Mouse (Mus musculus) spleen, adult 2 months (tissue): ENCODE data around the gene Pxmp4. TPM values are rescaled to one million over a fixed set of nuclear protein-coding genes. Genes with fewer than 3 reads are reported as not detected.

Source experiments
- DNase-seq, 2 experiments: peaks; one replicate each; pipeline versions ENCODE4 v3.0.0 to v3.0.0-alpha.2; 2012 to 2021; ENCODE audit warnings: low spot score in 2 of 2, low read depth in 1 of 2
- H3K27ac ChIP-seq: fragments of 200-500 bp; 2 replicates; pipeline ENCODE4 v1.5.1; 2012; ENCODE audit warnings: low read length, inconsistent platforms; ENCODE audit not compliant: insufficient read depth
- H3K27me3 ChIP-seq: fragments of 200-500 bp; 2 replicates; pipeline ENCODE4 v1.6.1; 2012; ENCODE audit warnings: mild to moderate bottlenecking, moderate library complexity, low read length, inconsistent platforms; ENCODE audit not compliant: control insufficient read depth, insufficient read depth
- H3K36me3 ChIP-seq: fragments of 200-500 bp; 2 replicates; pipeline ENCODE4 v1.6.1; 2012; ENCODE audit warnings: mild to moderate bottlenecking, low read length, inconsistent platforms; ENCODE audit not compliant: control insufficient read depth, insufficient read depth
- H3K4me1 ChIP-seq: fragments of 200-500 bp; 2 replicates; pipeline ENCODE4 v1.6.1; 2011; ENCODE audit warnings: inconsistent platforms; ENCODE audit not compliant: control insufficient read depth, insufficient read depth, insufficient read length
- H3K4me3 ChIP-seq: fragments of 200-500 bp; 2 replicates; pipeline ENCODE4 v1.5.1; 2011; ENCODE audit warnings: mild to moderate bottlenecking, inconsistent platforms; ENCODE audit not compliant: insufficient read depth, insufficient read length; ENCODE audit errors: extremely low read depth
- CTCF ChIP-seq: fragments of 200-500 bp; IDR thresholded peaks from 2 replicates; pipeline ENCODE4 v1.5.1; 2011; ENCODE audit warnings: mild to moderate bottlenecking, inconsistent platforms; ENCODE audit not compliant: insufficient read depth, insufficient read length, insufficient replicate concordance; ENCODE audit errors: extremely low read depth
- POLR2A ChIP-seq: fragments of 200-500 bp; IDR thresholded peaks from 2 replicates; pipeline ENCODE4 v1.6.1; 2011; ENCODE audit warnings: low read depth, low read length, inconsistent platforms
- WGBS: fragments of 180-500 bp; shearing (Covaris S2); methylation state at CpG from one replicate; pipeline ENCODE4 v1.1.7; 2018; 5-methylcytosine and 5-hydroxymethylcytosine counted together
- polyA plus RNA-seq: library from polyadenylated mRNA; depleted of rRNA; stranded (reverse); fragments of >200 nt; gene quantifications from 2 replicates; pipeline ENCODE4 v1.2.3, GENCODE M21; 2012

Pxmp4 gene
- polyA plus RNA-seq, 1 experiment = 14.6 TPM

DNA sequence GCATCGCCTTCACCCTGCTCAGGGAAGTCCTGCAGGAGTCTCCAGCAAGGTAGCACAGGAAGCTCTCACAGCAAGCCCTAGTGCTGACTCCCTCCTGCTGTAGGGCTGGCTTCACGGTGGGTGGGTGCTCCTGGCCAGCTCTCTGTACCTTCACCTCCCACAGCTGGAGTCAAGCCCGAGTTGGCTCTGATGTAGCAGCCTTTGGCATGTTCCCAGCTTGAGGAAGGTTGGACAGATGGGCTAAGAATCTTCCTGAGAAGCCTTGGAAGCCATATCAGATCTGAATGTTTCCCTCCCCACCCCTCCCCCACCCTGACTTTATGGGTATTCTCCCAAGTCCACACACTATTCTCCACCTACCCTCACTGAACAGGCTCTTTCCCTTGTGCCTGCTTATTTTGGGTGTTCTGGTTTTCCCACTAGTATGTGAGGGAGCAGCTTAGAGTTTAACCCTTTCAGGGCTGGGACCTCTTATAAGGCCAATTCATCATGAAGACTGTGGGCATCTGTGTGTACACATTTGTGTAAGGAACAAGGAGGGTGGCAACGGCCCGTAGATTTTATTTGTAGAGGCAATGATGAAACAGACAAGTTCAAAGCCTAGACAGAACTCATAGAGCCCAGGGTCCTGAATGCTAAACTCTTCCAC, 46.2 kb downstream of the Pxmp4 start:
- peaks cover 2% of the 10 kb centered on the region; the same call in 1 of the 2 replicates for H3K36me3 ChIP-seq
- DNase-seq = no peak

GRCm38 (mm10) chr2:154555235-154555634, 48.3 kb downstream of the Pxmp4 start:
- DNase-seq = no peak
- no peak overlapping the region for H3K27ac ChIP-seq
- no peaks in the 10 kb centered on the region for H3K36me3 ChIP-seq
- no peak overlapping the region for H3K4me3 ChIP-seq
- H3K27me3 ChIP-seq = no peaks in the 10 kb centered on the region
- TF ChIP-seq CTCF (no peak), POLR2A (no peak)
- peaks cover 16% of the 10 kb centered on the region for H3K4me1 ChIP-seq
- 94% methylated on average over 6 of the region's 6 CpGs for WGBS

More for the DNA sequence above, 46.2 kb downstream of the Pxmp4 start:
- Histone ChIP-seq H3K27me3 (no peaks in the 10 kb centered on the region), H3K4me3 (no peak overlapping the region), H3K27ac (no peak overlapping the region), H3K4me1 (peaks cover 12% of the 10 kb centered on the region)
- 72% methylated on average over 5 of the region's 5 CpGs for WGBS
- no peak for TF ChIP-seq CTCF

DNA sequence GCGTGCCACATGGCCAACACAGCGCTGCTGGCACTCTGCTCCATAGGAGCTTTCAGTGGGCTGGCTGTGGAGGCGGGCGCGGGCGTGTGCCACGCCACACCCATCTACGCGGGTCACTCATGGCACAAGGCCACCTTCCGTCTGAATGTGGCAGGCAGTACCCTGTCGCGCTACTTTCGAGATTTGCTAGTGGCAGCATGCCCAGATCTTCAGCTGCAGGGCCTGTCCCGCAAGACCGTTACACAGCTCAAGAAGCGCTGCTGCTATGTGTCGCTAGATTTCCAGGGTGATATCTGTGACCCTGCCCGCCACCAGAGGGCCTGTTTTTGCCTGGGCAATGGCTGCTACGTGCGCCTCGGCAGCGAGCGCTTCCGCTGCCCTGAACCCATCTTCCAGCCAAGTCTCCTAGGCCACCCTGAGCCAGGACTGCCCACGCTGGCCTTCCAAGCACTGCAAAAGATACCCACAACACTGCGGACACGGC, 51.0 kb downstream of the Pxmp4 start:
- WGBS = 23% methylated on average over 27 of the region's 27 CpGs
- H3K4me3 ChIP-seq = peak overlapping the region; percentile 40; the same call in 1 of the 2 replicates
- DNase-seq = peak; percentile 40 to 67
- H3K36me3 ChIP-seq = no peaks in the 10 kb centered on the region
- TF ChIP-seq CTCF (peak; percentile 65; the same call in 1 of the 2 replicates), POLR2A (no peak)
- H3K4me1 ChIP-seq = peaks cover 14% of the 10 kb centered on the region; the same call in 1 of the 2 replicates
- no peak overlapping the region for H3K27ac ChIP-seq
- no peaks in the 10 kb centered on the region for H3K27me3 ChIP-seq

DNA sequence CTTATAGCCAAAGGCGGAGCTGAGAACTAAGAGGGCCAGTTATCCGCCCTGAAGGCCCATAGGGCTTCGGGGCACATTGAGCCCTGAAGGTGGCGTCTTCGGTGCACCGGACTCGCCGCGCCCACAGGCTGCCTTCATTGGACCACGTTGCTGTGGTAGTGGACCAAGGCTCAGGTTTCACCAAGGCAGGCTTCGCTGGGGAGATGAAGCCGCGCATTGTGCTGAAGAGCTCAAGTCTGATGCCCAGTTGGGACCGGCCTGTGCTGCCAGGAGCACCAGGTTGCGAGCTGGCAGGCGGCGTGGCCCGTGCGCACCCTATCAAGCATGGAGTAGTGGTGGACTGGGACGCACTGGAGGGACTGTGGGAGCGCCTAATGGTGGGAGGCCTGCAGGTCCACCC, 51.6 kb downstream of the Pxmp4 start:
- 62% methylated on average over 21 of the region's 21 CpGs for WGBS
- no peak overlapping the region for H3K4me3 ChIP-seq
- H3K36me3 ChIP-seq = no peaks in the 10 kb centered on the region
- H3K27me3 ChIP-seq = no peaks in the 10 kb centered on the region
- H3K27ac ChIP-seq = no peak overlapping the region
- no peak for TF ChIP-seq CTCF
- no peak for TF ChIP-seq POLR2A
- H3K4me1 ChIP-seq = peaks cover 14% of the 10 kb centered on the region; the same call in 1 of the 2 replicates
- DNase-seq = no peak

DNA sequence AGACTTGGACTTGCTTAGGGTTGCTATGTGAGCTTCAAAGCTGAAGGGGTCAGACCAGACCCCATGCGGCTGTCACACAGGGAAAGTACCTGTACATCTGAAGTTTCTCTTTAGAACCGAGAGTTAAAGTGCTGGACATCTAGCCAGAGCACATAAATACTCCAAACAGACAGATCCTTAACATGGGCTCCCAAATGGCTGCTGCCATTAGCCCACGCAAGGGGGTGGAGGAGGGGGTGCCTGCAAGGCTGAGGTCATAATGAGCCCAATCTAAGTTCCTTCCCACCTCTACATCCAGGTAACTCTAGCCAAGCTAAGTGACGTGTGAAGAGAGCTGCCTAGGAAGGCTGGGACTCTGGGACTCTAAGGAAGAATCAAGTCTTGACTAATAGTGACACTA, 52.0 kb downstream of the Pxmp4 start, which contains the start of gene Actl10:
TSS of gene Actl10 (plus strand) at position 301 of the 400 bp plus-strand sequence.
- WGBS = 85% methylated on average over 4 of the region's 4 CpGs
- H3K4me3 ChIP-seq = peak within 1 kb of the TSS; percentile 40; the same call in 1 of the 2 replicates
- no peak for DNase-seq
- peaks cover 14% of the 10 kb centered on the region; the same call in 1 of the 2 replicates for H3K4me1 ChIP-seq
- no peaks in the 10 kb centered on the region for H3K27me3 ChIP-seq
- no peaks in the 10 kb centered on the region for H3K36me3 ChIP-seq
- TF ChIP-seq CTCF = no peak
- no peak for TF ChIP-seq POLR2A
- no peak within 1 kb of the TSS for H3K27ac ChIP-seq

DNA sequence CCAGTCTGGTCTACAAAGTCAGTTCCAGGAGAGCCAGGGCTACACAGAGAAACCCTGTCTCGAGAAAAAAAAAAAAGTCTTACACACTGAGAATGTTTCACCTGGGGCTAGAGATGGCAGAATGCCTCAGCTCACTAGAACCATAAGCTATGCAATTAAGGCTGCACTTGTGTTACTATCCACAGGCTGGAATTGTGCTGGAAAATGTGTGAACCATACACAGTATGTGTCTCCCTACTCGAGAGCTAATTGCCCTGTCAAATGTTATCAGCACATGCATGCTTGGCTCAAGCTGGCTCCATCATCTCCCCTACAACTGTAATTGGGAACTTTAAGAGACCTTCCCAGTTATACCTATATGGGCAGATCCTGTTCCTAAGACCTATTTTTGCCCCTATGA, 52.6 kb downstream of the Pxmp4 start:
- H3K27me3 ChIP-seq = no peaks in the 10 kb centered on the region
- no peak overlapping the region for H3K27ac ChIP-seq

DNA sequence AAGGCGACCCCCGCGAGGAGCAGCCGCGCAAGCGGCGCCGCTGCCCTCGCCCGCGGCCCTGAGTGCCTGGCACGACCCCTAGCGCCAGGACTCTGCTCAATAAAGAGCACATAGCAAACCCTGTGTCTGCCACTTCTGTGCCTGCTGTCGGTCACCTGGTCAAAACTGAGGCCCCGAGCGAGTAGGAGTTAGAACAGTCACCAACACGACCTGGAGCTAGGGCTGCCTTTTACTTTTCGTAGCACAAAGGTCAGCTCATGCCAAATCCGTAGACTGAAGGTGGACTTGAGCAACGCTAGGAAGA, 53.7 kb downstream of the Pxmp4 start:
- no peak overlapping the region for H3K27ac ChIP-seq
- no peaks in the 10 kb centered on the region for H3K36me3 ChIP-seq
- TF ChIP-seq CTCF = no peak
- H3K27me3 ChIP-seq = no peaks in the 10 kb centered on the region
- 18% methylated on average over 20 of the region's 20 CpGs for WGBS
- peak overlapping the region; percentile 29; the same call in 1 of the 2 replicates for H3K4me3 ChIP-seq
- no peak for DNase-seq
- peaks cover 14% of the 10 kb centered on the region; the same call in 1 of the 2 replicates for H3K4me1 ChIP-seq

More for the DNA sequence above, 52.6 kb downstream of the Pxmp4 start:
- WGBS = 81% methylated on average over 2 of the region's 2 CpGs
- no peak for DNase-seq
- H3K4me3 ChIP-seq = no peak overlapping the region
- TF ChIP-seq CTCF (no peak), POLR2A (no peak)
- peaks cover 14% of the 10 kb centered on the region; the same call in 1 of the 2 replicates for H3K4me1 ChIP-seq
- no peaks in the 10 kb centered on the region for H3K36me3 ChIP-seq
